Mouse (Mus musculus) MEL (cell line): ENCODE results near the gene Stard10.

Source experiments
- CHD2 ChIP-seq: IDR thresholded peaks from 2 replicates; pipeline ENCODE4 v1.6.1; 2011; ENCODE audit warnings: low read length, improper control_type of control experiment
- CTCF ChIP-seq, 3 experiments: IDR thresholded peaks in 2 of 3; conservative IDR thresholded peaks in 1 of 3; 2 replicates each; pipeline ENCODE4 v1.5.1; 2011 to 2012; ENCODE audit warnings: low read length in 3 of 3, low read depth in 2 of 3, mild to moderate bottlenecking in 2 of 3, improper control_type of control experiment in 1 of 3, inconsistent platforms in 1 of 3, mixed read lengths in 1 of 3, moderate library complexity in 1 of 3; ENCODE audit not compliant: control insufficient read depth in 1 of 3, insufficient read depth in 1 of 3, poor library complexity in 1 of 3, severe bottlenecking in 1 of 3
- ELF1 ChIP-seq: IDR thresholded peaks from 2 replicates; pipeline ENCODE4 v1.6.1; 2014; ENCODE audit warnings: low read depth, mild to moderate bottlenecking, inconsistent platforms, low read length, improper control_type of control experiment, moderate library complexity
- ETS1 ChIP-seq: IDR thresholded peaks from 2 replicates; pipeline ENCODE4 v1.6.1; 2012; ENCODE audit warnings: low read depth, mild to moderate bottlenecking, inconsistent platforms, low read length, improper control_type of control experiment, moderate library complexity
- GATA1 ChIP-seq: IDR thresholded peaks from 2 replicates; pipeline ENCODE4 v1.6.1; 2011; ENCODE audit warnings: low read depth, low read length, improper control_type of control experiment
- MAFK ChIP-seq: IDR thresholded peaks from 2 replicates; pipeline ENCODE4 v1.6.1; 2011; ENCODE audit warnings: low read depth, mild to moderate bottlenecking, low read length, improper control_type of control experiment, borderline replicate concordance
- MAZ ChIP-seq: IDR thresholded peaks from 2 replicates; pipeline ENCODE4 v1.6.1; 2012; ENCODE audit warnings: low read depth, mild to moderate bottlenecking, inconsistent platforms, low read length, improper control_type of control experiment
- NRF1 ChIP-seq: IDR thresholded peaks from 2 replicates; pipeline ENCODE4 v1.6.1; 2014; ENCODE audit warnings: low read depth, mild to moderate bottlenecking, inconsistent platforms, low read length, improper control_type of control experiment, moderate library complexity; ENCODE audit not compliant: poor library complexity, insufficient read depth, severe bottlenecking
- POLR2A ChIP-seq, 2 experiments: IDR thresholded peaks; 2 replicates each; pipeline ENCODE4 v1.6.1; 2011 to 2012; ENCODE audit warnings: low read length in 2 of 2, mild to moderate bottlenecking in 2 of 2, control low read depth in 1 of 2, improper control_type of control experiment in 1 of 2, low read depth in 1 of 2, moderate library complexity in 1 of 2; ENCODE audit not compliant: control insufficient read depth in 1 of 2, insufficient read depth in 1 of 2, poor library complexity in 1 of 2
- POLR2AphosphoS5 ChIP-seq: IDR thresholded peaks from 2 replicates; pipeline ENCODE4 v1.6.1; 2012; ENCODE audit warnings: low read depth, borderline replicate concordance, mild to moderate bottlenecking, inconsistent platforms, low read length, moderate library complexity, mixed read lengths
- TAL1 ChIP-seq: IDR thresholded peaks from 2 replicates; pipeline ENCODE4 v1.6.1; 2012; ENCODE audit warnings: mild to moderate bottlenecking, inconsistent platforms, low read length, moderate library complexity, mixed read lengths
- TCF12 ChIP-seq: IDR thresholded peaks from 2 replicates; pipeline ENCODE4 v1.6.1; 2014; ENCODE audit warnings: low read depth, mild to moderate bottlenecking, inconsistent platforms, low read length, improper control_type of control experiment, moderate library complexity
- ZC3H11A ChIP-seq: IDR thresholded peaks from 2 replicates; pipeline ENCODE4 v1.6.1; 2012; ENCODE audit warnings: low read depth, mild to moderate bottlenecking, inconsistent platforms, low read length, improper control_type of control experiment
- ZMIZ1 ChIP-seq: IDR thresholded peaks from 2 replicates; pipeline ENCODE4 v1.6.1; 2012; ENCODE audit warnings: low read depth, mild to moderate bottlenecking, inconsistent platforms, low read length, improper control_type of control experiment, moderate library complexity

DNA sequence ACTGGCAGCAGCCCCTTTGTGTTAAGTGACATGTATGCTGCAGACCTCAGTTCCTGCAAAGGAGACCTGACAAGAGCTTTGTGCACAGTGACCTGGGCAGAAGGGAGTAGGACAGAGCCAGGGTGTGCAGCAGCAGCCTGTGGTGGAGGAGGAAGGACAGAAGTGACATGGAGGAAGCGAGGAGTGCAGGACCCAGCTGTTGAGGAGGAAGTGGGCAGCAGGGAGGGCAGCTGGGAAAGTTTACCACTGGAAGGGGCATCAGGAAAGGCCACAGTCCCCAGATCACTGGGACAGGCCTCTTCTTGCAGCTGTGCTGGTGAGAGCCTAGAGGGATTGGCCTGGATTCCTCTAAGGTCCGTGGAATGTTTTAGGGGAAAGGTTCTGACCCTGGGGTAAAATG is 62.8 kb downstream of the Stard10 start:
- TF ChIP-seq NRF1 (no peak), ZC3H11A (no peak), POLR2A (IDR thresholded peaks at IDR 0.05; ENCODE audit: control insufficient read depth in 1 of 2, insufficient read depth in 1 of 2, low read depth in 1 of 2, low read length in 2 of 2, poor library complexity in 1 of 2) (no peak), CTCF (IDR thresholded peaks at IDR 0.05 in 2 of 3, conservative IDR thresholded peaks at IDR 0.05 in 1 of 3; ENCODE audit: control insufficient read depth in 1 of 3, insufficient read depth in 1 of 3, low read depth in 2 of 3, low read length in 3 of 3, poor library complexity in 1 of 3, severe bottlenecking in 1 of 3) (no peak), MAZ (no peak), ZMIZ1 (no peak), ETS1 (no peak), MAFK (no peak), CHD2 (no peak), POLR2AphosphoS5 (no peak), TAL1 (no peak), ELF1 (no peak), GATA1 (no peak), TCF12 (no peak)
